Mouse (Mus musculus): ENCODE measurements around the gene Rfx3. TPM values are rescaled to one million over a fixed set of nuclear protein-coding genes. Genes with fewer than 3 reads are reported as not detected.

Gene Rfx3
- polyA plus RNA-seq (2012; rRNA removed): 12.5 and 14.7 TPM in 2 replicates

- peak within 1 kb of the TSS; percentile 100 for H3K27ac ChIP-seq (ENCODE audit: insufficient read depth, low read length)
Observed at GRCm38 (mm10) chr19:28010471-28011395, at the start of gene Rfx3. Gene Rfx3, minus strand, starts transcription at chr19:28011166.

GRCm38 (mm10) chr19:28052058-28052457 is 41.1 kb upstream of the Rfx3 start:
- Histone ChIP-seq H3K27ac (ENCODE audit: insufficient read depth, low read length) (no peak overlapping the region), H3K4me1 (ENCODE audit: control insufficient read depth, insufficient read depth, low read length) (no peaks in the 10 kb centered on the region), H3K4me3 (ENCODE audit: insufficient read depth, low read length) (no peak overlapping the region)
- TF ChIP-seq CTCF (IDR thresholded peaks at IDR 0.05; ENCODE audit: extremely low read depth, insufficient read depth, low read length) (no peak), POLR2A (IDR thresholded peaks at IDR 0.05; ENCODE audit: extremely low read depth, insufficient read depth, low read length) (no peak)

More at GRCm38 (mm10) chr19:28010471-28011395, at the start of gene Rfx3:
- Histone ChIP-seq H3K4me3 (ENCODE audit: insufficient read depth, low read length) (peak within 1 kb of the TSS; percentile 100), H3K4me1 (ENCODE audit: control insufficient read depth, insufficient read depth, low read length) (peaks cover 2% of the 10 kb centered on the region; the same call in 1 of the 2 replicates)
- TF ChIP-seq CTCF (IDR thresholded peaks at IDR 0.05; ENCODE audit: extremely low read depth, insufficient read depth, low read length) (no peak), POLR2A (IDR thresholded peaks at IDR 0.05; ENCODE audit: extremely low read depth, insufficient read depth, low read length) (peak; percentile 71)

GRCm38 (mm10) chr19:28051571-28051970 is 40.6 kb upstream of the Rfx3 start:
- TF ChIP-seq POLR2A (IDR thresholded peaks at IDR 0.05; ENCODE audit: extremely low read depth, insufficient read depth, low read length) (no peak), CTCF (IDR thresholded peaks at IDR 0.05; ENCODE audit: extremely low read depth, insufficient read depth, low read length) (no peak)
- Histone ChIP-seq H3K4me1 (ENCODE audit: control insufficient read depth, insufficient read depth, low read length) (no peaks in the 10 kb centered on the region), H3K27ac (ENCODE audit: insufficient read depth, low read length) (no peak overlapping the region), H3K4me3 (ENCODE audit: insufficient read depth, low read length) (no peak overlapping the region)

- no peak overlapping the region for H3K4me3 ChIP-seq (ENCODE audit: insufficient read depth, low read length)
- H3K27ac ChIP-seq (ENCODE audit: insufficient read depth, low read length): no peak overlapping the region
- no peak for TF ChIP-seq CTCF (IDR thresholded peaks at IDR 0.05; ENCODE audit: extremely low read depth, insufficient read depth, low read length)
- no peak for TF ChIP-seq POLR2A (IDR thresholded peaks at IDR 0.05; ENCODE audit: extremely low read depth, insufficient read depth, low read length)
- no peaks in the 10 kb centered on the region for H3K4me1 ChIP-seq (ENCODE audit: control insufficient read depth, insufficient read depth, low read length)
Observed at GRCm38 (mm10) chr19:28049280-28049679, 38.3 kb upstream of the Rfx3 start.

- H3K4me1 ChIP-seq (ENCODE audit: control insufficient read depth, insufficient read depth, low read length): no peaks in the 10 kb centered on the region
- no peak overlapping the region for H3K27ac ChIP-seq (ENCODE audit: insufficient read depth, low read length)
- TF ChIP-seq CTCF (IDR thresholded peaks at IDR 0.05; ENCODE audit: extremely low read depth, insufficient read depth, low read length): no peak
- TF ChIP-seq POLR2A (IDR thresholded peaks at IDR 0.05; ENCODE audit: extremely low read depth, insufficient read depth, low read length): no peak
- H3K4me3 ChIP-seq (ENCODE audit: insufficient read depth, low read length): no peak overlapping the region
Observed at GRCm38 (mm10) chr19:28046806-28047205, 35.8 kb upstream of the Rfx3 start.

GRCm38 (mm10) chr19:28044950-28045349 is 34.0 kb upstream of the Rfx3 start:
- no peak overlapping the region for H3K4me3 ChIP-seq (ENCODE audit: insufficient read depth, low read length)
- H3K27ac ChIP-seq (ENCODE audit: insufficient read depth, low read length): no peak overlapping the region
- TF ChIP-seq CTCF (IDR thresholded peaks at IDR 0.05; ENCODE audit: extremely low read depth, insufficient read depth, low read length) (no peak), POLR2A (IDR thresholded peaks at IDR 0.05; ENCODE audit: extremely low read depth, insufficient read depth, low read length) (no peak)

GRCm38 (mm10) chr19:28011718-28012499 is 943 bp upstream of the Rfx3 start:
- Histone ChIP-seq H3K4me3 (ENCODE audit: insufficient read depth, low read length) (peak overlapping the region; percentile 100), H3K27ac (ENCODE audit: insufficient read depth, low read length) (peak overlapping the region; percentile 99), H3K4me1 (ENCODE audit: control insufficient read depth, insufficient read depth, low read length) (peaks cover 2% of the 10 kb centered on the region; the same call in 1 of the 2 replicates)
- TF ChIP-seq CTCF (IDR thresholded peaks at IDR 0.05; ENCODE audit: extremely low read depth, insufficient read depth, low read length): no peak
- peak; percentile 9; the same call in 1 of the 2 replicates for TF ChIP-seq POLR2A (IDR thresholded peaks at IDR 0.05; ENCODE audit: extremely low read depth, insufficient read depth, low read length)

More at GRCm38 (mm10) chr19:28044950-28045349, 34.0 kb upstream of the Rfx3 start:
- no peaks in the 10 kb centered on the region for H3K4me1 ChIP-seq (ENCODE audit: control insufficient read depth, insufficient read depth, low read length)

GRCm38 (mm10) chr19:28011396-28011717 is 391 bp upstream of the Rfx3 start:
- peaks cover 2% of the 10 kb centered on the region; the same call in 1 of the 2 replicates for H3K4me1 ChIP-seq (ENCODE audit: control insufficient read depth, insufficient read depth, low read length)
- TF ChIP-seq POLR2A (IDR thresholded peaks at IDR 0.05; ENCODE audit: extremely low read depth, insufficient read depth, low read length): peak; percentile 96
- TF ChIP-seq CTCF (IDR thresholded peaks at IDR 0.05; ENCODE audit: extremely low read depth, insufficient read depth, low read length): no peak
- peak overlapping the region; percentile 100 for H3K27ac ChIP-seq (ENCODE audit: insufficient read depth, low read length)
- peak overlapping the region; percentile 100 for H3K4me3 ChIP-seq (ENCODE audit: insufficient read depth, low read length)

- Histone ChIP-seq H3K4me1 (ENCODE audit: control insufficient read depth, insufficient read depth, low read length) (peaks cover 2% of the 10 kb centered on the region; the same call in 1 of the 2 replicates), H3K4me3 (ENCODE audit: insufficient read depth, low read length) (peak overlapping the region; percentile 100), H3K27ac (ENCODE audit: insufficient read depth, low read length) (0 out of 2 replicates have a peak overlapping the region, but pooled peaks have one; percentile 96)
- TF ChIP-seq POLR2A (IDR thresholded peaks at IDR 0.05; ENCODE audit: extremely low read depth, insufficient read depth, low read length) (no peak), CTCF (IDR thresholded peaks at IDR 0.05; ENCODE audit: extremely low read depth, insufficient read depth, low read length) (no peak)
Observed at GRCm38 (mm10) chr19:28009587-28010281, 1.2 kb downstream of the Rfx3 start.
